Mouse (Mus musculus) G1E (cell line): ENCODE measurements at regions not wholly inside any gene's neighbourhood (a gene's known extent, or its start where the extent isn't known, plus 50 kb on each side); places are given as distances from the start of the nearest gene placed in this dataset.
A peak's percentile ranks its signal among the peaks of the same experiment; 100 is the strongest.

ENCODE experiments used
- CTCF ChIP-seq: IDR thresholded peaks from 2 replicates; pipeline ENCODE4 v1.5.1; 2012; ENCODE audit warnings: low read depth, low read length, inconsistent platforms, mixed read lengths
- GATA2 ChIP-seq: IDR thresholded peaks from 2 replicates; pipeline ENCODE4 v1.6.1; 2012; ENCODE audit warnings: low read depth, low read length, inconsistent platforms, borderline replicate concordance

GRCm38 (mm10) chr5:64505835-64506600 is 297.2 kb upstream of the Klf3 start:
- TF ChIP-seq CTCF (peak; percentile 96), GATA2 (no peak)
